Mouse (Mus musculus): ENCODE data around the gene Bcl9. TPM values are rescaled to one million over a fixed set of nuclear protein-coding genes. Genes with fewer than 3 reads are reported as not detected.
A peak's percentile ranks its signal among the peaks of the same experiment; 100 is the strongest.

Gene Bcl9
- total and polyA plus RNA-seq, 3 experiments, result 2.1 to 20.8 TPM; not detected in 1

- peaks cover 0 to 11% of the 10 kb centered on the region in 2 experiments; a peak in 2 of 4 replicates for H3K36me3 ChIP-seq (ENCODE audit: control insufficient read depth in 1 of 2, insufficient read depth in 2 of 2, low read length in 2 of 2)
- TF ChIP-seq ELF1 (IDR thresholded peaks at IDR 0.05; ENCODE audit: low read depth, low read length) (no peak), GABPA (IDR thresholded peaks at IDR 0.05; ENCODE audit: low read depth, low read length) (no peak), MAX (IDR thresholded peaks at IDR 0.05; ENCODE audit: low read length) (no peak), MAZ (IDR thresholded peaks at IDR 0.05; ENCODE audit: low read depth, low read length) (no peak), USF2 (IDR thresholded peaks at IDR 0.05; ENCODE audit: borderline replicate concordance in 1 of 2, insufficient read depth in 1 of 2, low read depth in 1 of 2, low read length in 2 of 2) (no peak), CHD1 (IDR thresholded peaks at IDR 0.05; ENCODE audit: low read depth, low read length) (no peak)
- no peak overlapping the region for H3K27ac ChIP-seq (ENCODE audit: control insufficient read depth, low read depth, low read length)
Observed at GRCm38 (mm10) chr3:97228457-97228856, 69.3 kb downstream of the Bcl9 start.

GRCm38 (mm10) chr3:97228020-97228419, 69.7 kb downstream of the Bcl9 start:
- H3K27ac ChIP-seq (ENCODE audit: control insufficient read depth, low read depth, low read length), result peak overlapping the region; percentile 65
- peaks cover 0 to 11% of the 10 kb centered on the region in 2 experiments; a peak in 2 of 4 replicates for H3K36me3 ChIP-seq (ENCODE audit: control insufficient read depth in 1 of 2, insufficient read depth in 2 of 2, low read length in 2 of 2)
- H3K79me2 ChIP-seq (ENCODE audit: control insufficient read depth, insufficient read depth, low read length, poor library complexity), result peaks cover 1% of the 10 kb centered on the region; the same call in 1 of the 2 replicates
- H3K27me3 ChIP-seq (ENCODE audit: control insufficient read depth in 1 of 2, insufficient read depth in 2 of 2, low read length in 2 of 2), result no peaks in the 10 kb centered on the region
- H3K4me1 ChIP-seq (ENCODE audit: control insufficient read depth in 1 of 2, insufficient read depth in 2 of 2, low read length in 2 of 2), result peaks cover 3 to 25% of the 10 kb centered on the region in 2 experiments; a peak in 3 of 4 replicates
- 0 out of 4 replicates have a peak, but pooled peaks of 1 of the 2 experiments have one; percentile 34 for TF ChIP-seq POLR2A (IDR thresholded peaks at IDR 0.05; ENCODE audit: control insufficient read depth in 1 of 2, insufficient read depth in 1 of 2, low read depth in 1 of 2, low read length in 2 of 2, poor library complexity in 1 of 2)
- peak; percentile 16; the same call in 1 of the 2 replicates for TF ChIP-seq MAX (IDR thresholded peaks at IDR 0.05; ENCODE audit: low read length)
- no peak; the same call in 1 of the 2 replicates for TF ChIP-seq MAZ (IDR thresholded peaks at IDR 0.05; ENCODE audit: low read depth, low read length)
- no peak for TF ChIP-seq RAD21 (IDR thresholded peaks at IDR 0.05; ENCODE audit: low read depth, low read length)
- no peak for TF ChIP-seq E2F4 (IDR thresholded peaks at IDR 0.05; ENCODE audit: borderline replicate concordance, low read depth, low read length)
- TF ChIP-seq MEF2A (IDR thresholded peaks at IDR 0.05; ENCODE audit: extremely low read depth, insufficient replicate concordance, low read depth, low read length, poor library complexity, severe bottlenecking), result no peak
- H3K4me3 ChIP-seq (ENCODE audit: control insufficient read depth in 1 of 2, insufficient read depth in 1 of 2, low read depth in 2 of 2, low read length in 2 of 2), result peak overlapping the region; percentile 83 to 89
- H3K9ac ChIP-seq (ENCODE audit: control insufficient read depth, low read depth, low read length, poor library complexity, severe bottlenecking), result peak overlapping the region; percentile 86
- H3K9me3 ChIP-seq (replicated peaks; ENCODE audit: insufficient read depth, low read length), result no peaks in the 10 kb centered on the region
- no peak for DNase-seq (ENCODE audit: low read depth, low spot score)

More at GRCm38 (mm10) chr3:97228457-97228856, 69.3 kb downstream of the Bcl9 start:
- Histone ChIP-seq H3K27me3 (ENCODE audit: control insufficient read depth in 1 of 2, insufficient read depth in 2 of 2, low read length in 2 of 2) (no peaks in the 10 kb centered on the region), H3K9ac (ENCODE audit: control insufficient read depth, low read depth, low read length, poor library complexity, severe bottlenecking) (peak overlapping the region; percentile 86), H3K79me2 (ENCODE audit: control insufficient read depth, insufficient read depth, low read length, poor library complexity) (peaks cover 1% of the 10 kb centered on the region; the same call in 1 of the 2 replicates), H3K4me3 (ENCODE audit: control insufficient read depth in 1 of 2, insufficient read depth in 1 of 2, low read depth in 2 of 2, low read length in 2 of 2) (peak overlapping the region; percentile 83 to 89; a peak in 2 of 4 replicates), H3K4me1 (ENCODE audit: control insufficient read depth in 1 of 2, insufficient read depth in 2 of 2, low read length in 2 of 2) (peaks cover 3 to 27% of the 10 kb centered on the region in 2 experiments; a peak in 3 of 4 replicates), H3K9me3 (replicated peaks; ENCODE audit: insufficient read depth, low read length) (no peaks in the 10 kb centered on the region)
- DNase-seq (ENCODE audit: low read depth, low spot score), result no peak

GRCm38 (mm10) chr3:97227259-97228005, 70.3 kb downstream of the Bcl9 start:
- H3K36me3 ChIP-seq (ENCODE audit: control insufficient read depth in 1 of 2, insufficient read depth in 2 of 2, low read length in 2 of 2), result peaks cover 0 to 5% of the 10 kb centered on the region in 2 experiments; a peak in 2 of 4 replicates
- H3K4me3 ChIP-seq (ENCODE audit: control insufficient read depth in 1 of 2, insufficient read depth in 1 of 2, low read depth in 2 of 2, low read length in 2 of 2), result peak overlapping the region; percentile 83 to 89
- peak; percentile 98 for DNase-seq (ENCODE audit: low read depth, low spot score)
- peak overlapping the region; percentile 65 for H3K27ac ChIP-seq (ENCODE audit: control insufficient read depth, low read depth, low read length)
- peak overlapping the region; percentile 86 for H3K9ac ChIP-seq (ENCODE audit: control insufficient read depth, low read depth, low read length, poor library complexity, severe bottlenecking)
- H3K79me2 ChIP-seq (ENCODE audit: control insufficient read depth, insufficient read depth, low read length, poor library complexity), result peaks cover 1% of the 10 kb centered on the region; the same call in 1 of the 2 replicates
- no peaks in the 10 kb centered on the region for H3K9me3 ChIP-seq (replicated peaks; ENCODE audit: insufficient read depth, low read length)
- peaks cover 3 to 20% of the 10 kb centered on the region in 2 experiments; a peak in 3 of 4 replicates for H3K4me1 ChIP-seq (ENCODE audit: control insufficient read depth in 1 of 2, insufficient read depth in 2 of 2, low read length in 2 of 2)
- H3K27me3 ChIP-seq (ENCODE audit: control insufficient read depth in 1 of 2, insufficient read depth in 2 of 2, low read length in 2 of 2), result no peaks in the 10 kb centered on the region
- TF ChIP-seq E2F4 (IDR thresholded peaks at IDR 0.05; ENCODE audit: borderline replicate concordance, low read depth, low read length), result no peak
- no peak; the same call in 1 of the 2 replicates for TF ChIP-seq MAX (IDR thresholded peaks at IDR 0.05; ENCODE audit: low read length)
- peak; percentile 82 for TF ChIP-seq NELFE (IDR thresholded peaks at IDR 0.05; ENCODE audit: low read depth, low read length)
- TF ChIP-seq HCFC1 (IDR thresholded peaks at IDR 0.05; ENCODE audit: low read depth, low read length), result peak; percentile 79
- no peak for TF ChIP-seq ZMIZ1 (IDR thresholded peaks at IDR 0.05; ENCODE audit: low read depth, low read length)
- no peak for TF ChIP-seq GATA1 (IDR thresholded peaks at IDR 0.05; ENCODE audit: low read depth, low read length)
- TF ChIP-seq SMC3 (IDR thresholded peaks at IDR 0.05; ENCODE audit: low read depth, low read length), result no peak; the same call in 1 of the 2 replicates
- peak; percentile 96; the same call in 1 of the 2 replicates for TF ChIP-seq MAZ (IDR thresholded peaks at IDR 0.05; ENCODE audit: low read depth, low read length)
- TF ChIP-seq NRF1 (IDR thresholded peaks at IDR 0.05; ENCODE audit: insufficient read depth, low read depth, low read length, poor library complexity, severe bottlenecking), result no peak
- TF ChIP-seq RCOR1 (IDR thresholded peaks at IDR 0.05; ENCODE audit: low read depth, low read length), result no peak
- TF ChIP-seq ZC3H11A (IDR thresholded peaks at IDR 0.05; ENCODE audit: low read depth, low read length), result no peak
- no peak for TF ChIP-seq MYB (IDR thresholded peaks at IDR 0.05; ENCODE audit: low read depth, low read length)
- no peak for TF ChIP-seq POLR2AphosphoS5 (IDR thresholded peaks at IDR 0.05; ENCODE audit: borderline replicate concordance, low read depth, low read length)
- TF ChIP-seq CHD1 (IDR thresholded peaks at IDR 0.05; ENCODE audit: low read depth, low read length), result no peak
- TF ChIP-seq MEF2A (IDR thresholded peaks at IDR 0.05; ENCODE audit: extremely low read depth, insufficient replicate concordance, low read depth, low read length, poor library complexity, severe bottlenecking), result no peak
- peak; percentile 78; the same call in 1 of the 2 replicates for TF ChIP-seq POLR2AphosphoS2 (IDR thresholded peaks at IDR 0.05; ENCODE audit: low read length)
